Mouse (Mus musculus): Measurements from ENCODE around the gene Stpg2. TPM values are rescaled to one million over a fixed set of nuclear protein-coding genes. Genes with fewer than 3 reads are reported as not detected.

Stpg2 gene
- polyA plus RNA-seq (2016; fragmentation: Nextera tagmentation; extraction: Ambion mirVana): not detected in 2 replicates

DNA sequence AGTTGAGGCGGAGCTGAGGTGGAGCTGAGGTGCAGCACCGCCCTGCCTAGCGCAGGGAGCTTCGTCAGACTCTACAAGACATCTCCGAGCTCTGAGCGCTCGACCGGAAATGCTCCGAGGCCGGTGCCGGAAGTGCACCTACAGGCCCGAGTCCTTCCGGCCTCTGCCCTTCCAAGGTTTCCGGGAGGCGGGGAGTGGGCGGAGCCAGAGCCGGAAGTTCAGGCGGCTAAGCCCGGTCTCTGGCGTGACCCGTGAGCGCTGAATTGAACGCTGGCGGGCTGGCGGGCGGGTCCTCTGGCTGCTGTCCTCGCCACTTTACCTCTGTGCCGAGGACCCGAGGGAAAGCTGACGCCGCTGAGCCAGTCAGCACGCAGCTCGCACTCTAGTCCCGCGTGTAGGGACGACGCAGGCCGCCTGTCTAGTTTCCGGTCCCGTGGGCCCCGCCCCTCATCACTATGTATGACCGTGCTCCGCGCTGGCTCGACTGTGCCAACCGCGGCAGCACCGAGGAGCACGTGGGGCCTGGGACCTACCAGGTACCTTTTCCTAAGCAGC, at the start of gene Stpg2:
Gene Stpg2 (plus strand): TSS at position 251 of the 555 bp plus-strand sequence.
- peak within 1 kb of the TSS; percentile 64 for H3K9ac ChIP-seq
- under 1% methylated on average over 49 of the region's 49 CpGs for WGBS
- H3K9me3 ChIP-seq: no peaks in the 10 kb centered on the region
- H3K4me2 ChIP-seq (replicated peaks): peak within 1 kb of the TSS; percentile 68
- H3K4me1 ChIP-seq: 0 out of 2 replicates have a peak, but pooled peaks cover 2% of the 10 kb centered on the region
- H3K27me3 ChIP-seq (replicated peaks): peaks cover 11% of the 10 kb centered on the region
- peak within 1 kb of the TSS; percentile 58 for H3K4me3 ChIP-seq
- peak; percentile 100 for ATAC-seq (ENCODE audit: low FRiP score, low read depth)
- H3K36me3 ChIP-seq: no peaks in the 10 kb centered on the region
- peak within 1 kb of the TSS; percentile 87; the same call in 1 of the 2 replicates for H3K27ac ChIP-seq

DNA sequence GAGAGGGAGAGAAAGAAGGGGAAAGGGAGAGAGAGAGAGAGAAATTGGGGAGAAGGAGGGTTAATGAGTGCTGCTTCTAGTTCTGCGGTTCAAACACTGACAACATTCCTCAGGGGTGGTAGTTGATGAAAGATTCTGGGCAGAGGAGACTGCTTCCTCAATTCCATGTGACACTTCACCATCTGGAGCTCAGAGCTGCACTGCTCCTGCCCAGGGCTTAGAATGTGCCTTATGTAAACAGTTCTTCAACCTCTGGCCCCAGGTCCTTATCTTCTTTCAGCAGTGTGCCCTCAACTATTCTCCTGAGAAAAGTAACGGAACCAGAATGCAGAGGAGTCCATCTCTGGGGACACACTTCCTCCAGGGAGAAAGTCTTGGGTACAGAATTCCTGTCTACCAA, 43.3 kb upstream of the Stpg2 start:
- ATAC-seq (ENCODE audit: low FRiP score, low read depth): no peak
- no peak overlapping the region for H3K27ac ChIP-seq
- 62% methylated on average over 2 of the region's 2 CpGs for WGBS

DNA sequence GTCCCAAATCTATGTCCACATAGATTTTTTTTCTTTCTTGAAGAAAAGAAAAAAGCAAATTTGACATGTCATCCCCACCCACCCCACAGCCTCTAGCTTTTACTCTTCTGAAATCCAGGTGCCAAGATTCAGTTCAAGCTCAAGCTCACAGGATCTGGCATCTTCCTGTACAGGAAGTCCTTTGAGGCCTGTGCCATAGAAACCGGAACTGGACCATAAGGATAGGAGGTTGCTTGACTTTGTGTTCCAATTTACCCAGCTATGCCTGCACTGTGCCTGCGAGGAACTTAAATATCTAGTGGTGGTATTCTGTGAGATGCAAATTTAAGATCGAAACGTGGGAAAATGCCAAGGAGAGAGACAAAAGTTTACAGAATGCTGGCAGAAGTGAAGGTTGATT, 42.8 kb upstream of the Stpg2 start:
- Histone ChIP-seq H3K27ac (no peak overlapping the region), H3K9me3 (no peaks in the 10 kb centered on the region), H3K4me1 (no peaks in the 10 kb centered on the region), H3K36me3 (no peaks in the 10 kb centered on the region), H3K4me2 (replicated peaks) (no peak overlapping the region), H3K27me3 (replicated peaks) (no peaks in the 10 kb centered on the region), H3K4me3 (no peak overlapping the region), H3K9ac (no peak overlapping the region)
- ATAC-seq (ENCODE audit: low FRiP score, low read depth): no peak
- 85% methylated on average over 4 of the region's 4 CpGs for WGBS

More for the DNA sequence above, 43.3 kb upstream of the Stpg2 start:
- H3K4me1 ChIP-seq: no peaks in the 10 kb centered on the region
- H3K9ac ChIP-seq: no peak overlapping the region
- H3K4me2 ChIP-seq (replicated peaks): no peak overlapping the region
- no peaks in the 10 kb centered on the region for H3K36me3 ChIP-seq
- no peaks in the 10 kb centered on the region for H3K9me3 ChIP-seq
- no peak overlapping the region for H3K4me3 ChIP-seq
- H3K27me3 ChIP-seq (replicated peaks): no peaks in the 10 kb centered on the region

DNA sequence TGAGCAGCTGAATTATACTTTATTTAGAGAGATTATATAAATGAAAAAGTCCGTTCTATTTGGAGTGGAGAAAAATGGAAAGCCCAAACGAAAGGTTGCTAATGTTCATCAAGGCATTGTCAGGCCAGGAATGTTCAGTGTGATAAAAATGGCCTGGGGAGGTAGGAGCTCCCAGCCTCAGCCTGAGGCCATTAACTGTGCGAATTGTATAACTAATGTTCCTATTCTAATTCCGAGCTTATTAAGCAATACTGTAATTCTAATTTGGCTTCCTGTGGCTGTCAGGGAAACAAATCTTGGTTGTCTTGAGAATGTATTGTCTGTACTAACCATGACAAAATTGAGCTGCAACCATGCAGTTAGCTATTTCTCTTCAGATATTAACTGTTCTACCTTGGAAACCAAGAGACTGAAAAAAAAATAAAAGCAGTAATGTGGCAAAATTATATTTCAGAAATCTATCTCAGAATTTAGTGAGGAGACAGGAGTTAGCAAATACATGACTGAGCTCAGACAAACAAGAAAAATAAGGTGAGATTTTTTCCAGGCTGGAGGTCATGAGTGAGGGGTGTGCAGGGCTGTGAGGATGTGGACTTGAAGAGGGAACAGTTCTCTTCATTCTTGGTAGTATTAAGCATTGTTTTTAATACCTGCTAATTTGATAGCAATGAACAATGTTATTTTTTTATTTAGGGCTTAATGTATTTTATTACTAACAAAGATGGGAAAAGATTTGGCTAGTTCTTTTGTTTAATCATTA, 36.8 kb upstream of the Stpg2 start:
- ATAC-seq (ENCODE audit: low FRiP score, low read depth): peak; percentile 69; the same call in 1 of the 2 replicates

DNA sequence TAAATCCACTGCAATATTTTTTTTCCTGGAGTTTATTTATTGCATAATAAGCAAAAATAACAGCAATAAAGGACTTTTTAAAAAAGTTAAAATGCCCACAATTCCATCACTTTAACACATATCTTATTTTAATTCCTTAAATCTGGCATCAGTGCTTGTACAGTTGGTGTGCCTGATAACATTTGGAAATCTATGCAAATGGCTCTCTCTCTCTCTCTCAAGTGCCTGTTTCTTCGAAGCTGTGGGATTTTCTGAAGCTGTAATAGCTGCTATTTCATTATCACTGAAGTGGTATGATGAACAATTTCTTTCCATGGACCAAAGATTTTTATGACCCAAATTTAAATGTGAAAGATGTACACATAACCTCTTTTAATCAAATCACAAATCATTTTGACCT, 35.8 kb upstream of the Stpg2 start:
- Histone ChIP-seq H3K36me3 (no peaks in the 10 kb centered on the region), H3K4me2 (replicated peaks) (no peak overlapping the region), H3K27ac (no peak overlapping the region), H3K9ac (no peak overlapping the region), H3K4me1 (no peaks in the 10 kb centered on the region), H3K4me3 (no peak overlapping the region), H3K27me3 (replicated peaks) (no peaks in the 10 kb centered on the region), H3K9me3 (no peaks in the 10 kb centered on the region)
- no peak for ATAC-seq (ENCODE audit: low FRiP score, low read depth)
- 23% methylated on average over 1 of the region's 1 CpGs for WGBS

More for the DNA sequence above, 36.8 kb upstream of the Stpg2 start:
- Histone ChIP-seq H3K4me1 (no peaks in the 10 kb centered on the region), H3K36me3 (no peaks in the 10 kb centered on the region), H3K27me3 (replicated peaks) (no peaks in the 10 kb centered on the region), H3K4me3 (no peak overlapping the region), H3K27ac (no peak overlapping the region), H3K9me3 (no peaks in the 10 kb centered on the region), H3K9ac (no peak overlapping the region), H3K4me2 (replicated peaks) (no peak overlapping the region)
- WGBS: 35% methylated on average over 4 of the region's 4 CpGs

DNA sequence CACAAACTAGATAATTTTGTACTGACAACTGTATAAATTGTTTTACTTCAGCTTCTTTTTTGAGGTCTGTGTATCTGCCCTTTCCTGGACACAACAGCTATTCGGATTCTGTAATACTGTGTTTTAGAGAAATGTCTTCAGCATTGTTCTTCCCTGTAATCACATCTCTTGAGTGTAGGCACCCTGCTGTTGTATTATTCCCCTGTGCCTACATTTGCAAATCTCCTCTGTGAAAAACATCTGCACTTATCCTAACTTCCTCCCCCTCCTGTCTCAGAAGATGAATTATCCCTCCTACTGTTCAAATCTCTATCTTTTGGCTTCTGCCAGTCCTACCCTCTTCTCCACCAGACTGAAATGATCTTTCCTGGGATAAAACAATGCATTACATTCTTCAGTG, 28.6 kb upstream of the Stpg2 start:
- Histone ChIP-seq H3K27me3 (replicated peaks) (no peaks in the 10 kb centered on the region), H3K4me2 (replicated peaks) (no peak overlapping the region), H3K9ac (no peak overlapping the region), H3K9me3 (no peaks in the 10 kb centered on the region), H3K4me1 (no peaks in the 10 kb centered on the region), H3K36me3 (no peaks in the 10 kb centered on the region), H3K27ac (no peak overlapping the region), H3K4me3 (no peak overlapping the region)
- ATAC-seq (ENCODE audit: low FRiP score, low read depth): no peak
- WGBS: 29% methylated on average over 1 of the region's 1 CpGs

DNA sequence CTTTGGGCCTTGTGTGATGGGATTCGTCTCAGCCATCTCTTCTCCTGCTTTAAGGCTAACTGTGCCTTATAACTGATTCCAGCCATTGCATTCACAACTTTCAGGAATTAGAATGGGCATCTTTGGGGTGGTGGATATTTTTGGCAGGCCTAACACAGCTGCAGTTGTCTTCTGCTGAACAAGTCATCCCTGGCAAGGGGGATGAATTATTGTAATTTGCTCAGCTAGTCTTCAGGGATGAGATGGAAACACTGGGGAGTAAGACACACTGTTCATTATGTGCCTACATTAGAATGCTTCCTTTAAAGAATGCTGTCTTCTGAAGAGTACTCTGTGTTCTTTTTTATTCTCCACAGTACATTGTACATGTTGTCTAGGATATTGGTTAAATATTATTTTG, 14.0 kb upstream of the Stpg2 start:
- Histone ChIP-seq H3K27ac (no peak overlapping the region), H3K4me1 (no peaks in the 10 kb centered on the region), H3K27me3 (replicated peaks) (no peaks in the 10 kb centered on the region), H3K4me3 (no peak overlapping the region), H3K9ac (no peak overlapping the region), H3K9me3 (no peaks in the 10 kb centered on the region), H3K36me3 (no peaks in the 10 kb centered on the region), H3K4me2 (replicated peaks) (no peak overlapping the region)
- no peak for ATAC-seq (ENCODE audit: low FRiP score, low read depth)
- 54% methylated on average over 1 of the region's 1 CpGs for WGBS

DNA sequence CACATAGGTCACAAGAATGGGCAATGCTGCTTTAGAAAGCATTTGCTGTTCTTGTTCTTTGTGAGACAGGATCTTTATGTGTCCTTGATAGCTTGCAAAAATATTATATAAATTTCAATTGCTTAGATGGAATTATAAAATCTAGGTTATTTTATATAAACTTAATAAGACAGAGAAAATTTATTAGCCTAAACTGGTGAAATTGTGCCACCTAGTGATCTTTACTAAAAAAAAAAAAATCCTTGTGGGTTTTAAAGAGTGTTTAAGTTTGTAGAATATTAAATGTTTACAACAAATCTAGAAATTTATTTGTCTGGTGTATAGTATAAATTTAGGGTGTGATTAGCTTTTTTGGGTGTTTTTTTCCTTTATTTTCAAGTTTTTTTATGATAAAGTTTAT, 11.6 kb upstream of the Stpg2 start:
- H3K4me2 ChIP-seq (replicated peaks): no peak overlapping the region
- H3K27ac ChIP-seq: no peak overlapping the region
- H3K9ac ChIP-seq: no peak overlapping the region
- H3K4me1 ChIP-seq: no peaks in the 10 kb centered on the region
- ATAC-seq (ENCODE audit: low FRiP score, low read depth): no peak
- no peak overlapping the region for H3K4me3 ChIP-seq
- no peaks in the 10 kb centered on the region for H3K27me3 ChIP-seq (replicated peaks)
- H3K9me3 ChIP-seq: no peaks in the 10 kb centered on the region
- no peaks in the 10 kb centered on the region for H3K36me3 ChIP-seq

DNA sequence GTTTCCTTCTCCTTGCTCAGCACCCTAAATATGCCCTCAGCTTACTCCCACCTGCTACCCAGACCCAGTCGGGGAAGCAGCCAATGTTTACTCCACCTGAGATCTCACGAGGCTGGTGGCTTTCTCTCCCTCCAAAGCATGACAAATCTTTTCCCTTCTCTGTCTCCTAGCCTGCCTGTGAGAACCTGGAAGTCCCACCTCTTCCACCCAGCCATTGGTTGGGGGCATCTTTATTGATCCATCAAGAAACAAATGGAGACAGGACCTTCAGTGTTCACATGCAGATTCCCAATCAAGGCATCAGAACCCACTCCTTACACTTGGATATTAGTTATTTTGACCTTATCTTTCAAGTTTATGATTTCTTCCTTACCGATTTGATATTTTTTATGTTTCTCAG, 7.1 kb upstream of the Stpg2 start:
- Histone ChIP-seq H3K9me3 (no peaks in the 10 kb centered on the region), H3K4me3 (no peak overlapping the region), H3K9ac (no peak overlapping the region), H3K27me3 (replicated peaks) (peaks cover 6% of the 10 kb centered on the region; the same call in 1 of the 2 replicates), H3K4me2 (replicated peaks) (no peak overlapping the region), H3K4me1 (no peaks in the 10 kb centered on the region), H3K27ac (no peak overlapping the region), H3K36me3 (no peaks in the 10 kb centered on the region)
- 63% methylated on average over 3 of the region's 3 CpGs for WGBS
- ATAC-seq (ENCODE audit: low FRiP score, low read depth): no peak

DNA sequence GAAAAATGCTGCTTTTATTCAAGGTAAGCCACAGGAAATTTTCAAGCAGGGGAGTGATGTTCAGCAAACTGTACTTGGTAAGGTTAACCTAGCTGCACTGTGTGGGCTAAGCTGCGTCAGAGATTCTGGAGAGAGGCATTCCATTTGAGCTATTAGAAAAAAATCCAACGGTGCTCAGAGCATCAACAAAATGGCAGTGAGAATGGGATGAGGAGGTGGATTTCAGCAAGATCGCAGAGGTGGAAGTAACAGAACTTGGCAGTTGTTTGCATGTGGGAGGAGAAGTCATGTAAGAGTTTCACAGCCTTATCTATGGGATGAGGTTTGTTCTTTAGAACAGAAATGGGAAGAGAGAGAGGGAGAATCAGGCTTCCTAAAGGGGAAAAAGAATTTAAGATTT, 5.2 kb upstream of the Stpg2 start:
- no peak overlapping the region for H3K9ac ChIP-seq
- H3K4me2 ChIP-seq (replicated peaks): no peak overlapping the region
- H3K27ac ChIP-seq: no peak overlapping the region
- H3K9me3 ChIP-seq: no peaks in the 10 kb centered on the region
- no peak for ATAC-seq (ENCODE audit: low FRiP score, low read depth)
- H3K4me1 ChIP-seq: no peaks in the 10 kb centered on the region
- 87% methylated on average over 3 of the region's 3 CpGs for WGBS
- peaks cover 11% of the 10 kb centered on the region for H3K27me3 ChIP-seq (replicated peaks)
- H3K36me3 ChIP-seq: no peaks in the 10 kb centered on the region
- no peak overlapping the region for H3K4me3 ChIP-seq

DNA sequence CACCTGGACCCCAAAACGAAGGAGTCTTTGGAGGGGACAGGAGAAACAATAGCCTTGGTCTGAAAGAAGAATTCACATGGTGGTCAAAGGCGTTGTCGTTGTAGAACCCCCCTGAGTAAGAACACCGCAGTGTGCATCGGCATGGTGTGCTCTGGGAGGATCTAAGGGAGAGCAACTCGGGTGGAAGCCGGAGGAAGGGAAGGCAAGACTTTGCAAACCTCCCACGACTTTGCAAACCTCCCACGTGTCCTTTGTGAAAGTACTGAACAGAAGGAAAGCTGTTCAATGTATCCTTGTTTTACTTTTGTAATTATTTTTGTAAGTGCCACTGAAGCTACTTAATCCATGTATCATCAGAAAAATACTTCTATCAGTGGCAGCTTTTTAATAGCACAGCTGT, 11.5 kb downstream of the Stpg2 start:
- no peaks in the 10 kb centered on the region for H3K27me3 ChIP-seq (replicated peaks)
- ATAC-seq (ENCODE audit: low FRiP score, low read depth): no peak
- no peak overlapping the region for H3K27ac ChIP-seq
- no peak overlapping the region for H3K9ac ChIP-seq
- H3K9me3 ChIP-seq: no peaks in the 10 kb centered on the region
- H3K4me3 ChIP-seq: no peak overlapping the region
- 66% methylated on average over 9 of the region's 9 CpGs for WGBS
- H3K4me1 ChIP-seq: no peaks in the 10 kb centered on the region
- H3K36me3 ChIP-seq: no peaks in the 10 kb centered on the region
- H3K4me2 ChIP-seq (replicated peaks): no peak overlapping the region

DNA sequence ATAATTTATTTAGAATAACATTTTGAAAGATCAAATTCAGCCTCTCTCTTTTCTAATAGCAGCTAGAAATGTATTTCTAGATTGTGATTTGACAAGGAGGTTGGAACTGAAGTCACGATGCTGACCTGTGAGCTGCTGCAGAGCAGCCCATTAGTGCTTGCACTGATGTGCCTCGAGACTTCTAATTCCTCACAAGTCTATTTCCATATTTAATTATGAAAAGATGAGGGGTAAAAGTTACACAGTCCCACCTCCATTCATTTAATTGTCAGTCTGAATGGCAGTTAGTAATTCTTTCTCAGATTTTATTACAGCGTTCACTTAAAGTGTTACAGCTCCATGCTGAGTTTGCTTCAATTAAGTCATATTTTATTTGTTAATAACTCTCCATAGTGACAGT, 19.6 kb downstream of the Stpg2 start:
- no peaks in the 10 kb centered on the region for H3K4me1 ChIP-seq
- no peak overlapping the region for H3K27ac ChIP-seq
- H3K27me3 ChIP-seq (replicated peaks): no peaks in the 10 kb centered on the region
- no peak overlapping the region for H3K4me2 ChIP-seq (replicated peaks)
- no peaks in the 10 kb centered on the region for H3K9me3 ChIP-seq
- no peak overlapping the region for H3K4me3 ChIP-seq
- no peak for ATAC-seq (ENCODE audit: low FRiP score, low read depth)
- WGBS: 66% methylated on average over 3 of the region's 3 CpGs
- no peaks in the 10 kb centered on the region for H3K36me3 ChIP-seq
- H3K9ac ChIP-seq: no peak overlapping the region

DNA sequence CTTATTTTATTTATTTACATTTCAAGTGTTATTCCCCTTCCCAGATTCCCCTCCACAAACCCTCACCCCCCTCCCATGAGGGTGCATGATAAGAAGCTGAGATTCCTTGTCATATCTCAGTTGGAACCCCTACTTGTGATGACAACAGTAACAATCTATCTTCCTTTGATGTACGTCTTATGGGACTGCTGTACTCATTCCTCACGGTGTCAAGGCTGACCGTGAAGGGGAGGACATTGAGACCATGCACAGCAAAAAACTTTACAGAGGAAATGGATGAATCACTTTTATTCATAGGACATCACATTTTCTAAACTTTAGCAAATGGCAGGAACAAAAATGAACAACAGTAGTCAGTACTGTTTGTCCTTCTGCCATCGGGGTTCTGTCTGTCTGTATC, 21.3 kb downstream of the Stpg2 start:
- no peak overlapping the region for H3K4me3 ChIP-seq
- H3K4me2 ChIP-seq (replicated peaks): no peak overlapping the region
- H3K27ac ChIP-seq: no peak overlapping the region
- H3K9me3 ChIP-seq: no peaks in the 10 kb centered on the region
- H3K9ac ChIP-seq: no peak overlapping the region
- H3K36me3 ChIP-seq: no peaks in the 10 kb centered on the region
- 66% methylated on average over 4 of the region's 4 CpGs for WGBS
- H3K4me1 ChIP-seq: no peaks in the 10 kb centered on the region
- ATAC-seq (ENCODE audit: low FRiP score, low read depth): no peak
- no peaks in the 10 kb centered on the region for H3K27me3 ChIP-seq (replicated peaks)

All from neural tube, embryonic 12.5 days (tissue).